Mouse (Mus musculus) activated CD4-positive, CD25-positive, alpha-beta regulatory T cell, adult 4 months (primary cell): ENCODE measurements around the gene Zdhhc15. TPM values are rescaled to one million over a fixed set of nuclear protein-coding genes. Genes with fewer than 3 reads are reported as not detected.
A peak's percentile ranks its signal among the peaks of the same experiment; 100 is the strongest.
"Not testable (repeated sequence)": the region's sequence is repeated elsewhere in the genome, so short reads cannot be mapped to it uniquely, and the experiment has no call there.

Experiments
- ATAC-seq: one replicate; pipeline ENCODE4 v1.8.0; 2017
- polyA plus RNA-seq, 2 experiments: library from polyadenylated mRNA; unstranded; fragments of 100-300 nt; shearing (Covaris generic); gene quantifications; one replicate each; pipeline ENCODE4 v1.2.1; 2017

Gene Zdhhc15
- 1 to 10 TPM; 6.6 TPM for polyA plus RNA-seq

DNA sequence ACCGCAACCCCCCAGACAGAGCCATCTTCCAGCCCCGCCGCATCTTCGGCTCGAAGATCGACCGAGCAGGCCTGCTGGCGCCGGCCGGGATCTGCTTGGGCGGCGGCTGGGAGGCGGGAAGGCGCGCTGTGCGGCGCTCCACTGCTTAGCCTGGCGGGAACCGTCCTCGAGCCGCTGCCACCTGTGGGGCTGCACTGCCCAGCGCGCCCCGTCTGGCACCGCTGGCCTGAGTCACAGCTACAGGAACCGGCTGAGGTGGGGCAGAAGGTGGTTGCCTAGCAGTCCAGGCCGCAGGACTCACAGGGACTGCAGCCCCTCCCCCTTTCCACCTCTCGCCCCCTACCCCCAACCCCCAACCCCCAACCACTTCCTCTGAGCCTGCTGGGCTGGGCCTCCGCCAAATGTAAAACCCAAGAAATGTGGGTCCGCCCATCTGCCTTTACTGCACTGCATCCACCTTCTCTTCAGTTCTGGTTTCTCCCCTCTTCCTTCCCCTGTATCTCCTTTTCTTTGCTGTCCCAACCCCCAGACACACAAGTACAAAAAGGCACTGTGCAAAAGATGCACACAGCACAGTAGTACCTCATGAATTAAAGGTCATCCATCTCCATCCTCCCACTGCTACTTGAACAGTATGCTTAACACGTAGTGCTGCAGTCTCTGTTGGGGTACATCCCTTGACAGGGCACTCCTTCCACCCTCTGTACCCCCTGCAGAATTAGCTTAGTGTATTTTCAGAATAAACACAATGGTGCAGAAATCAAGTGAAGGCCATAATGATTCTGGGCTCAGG is at the start of gene Zdhhc15:
Gene Zdhhc15 (minus strand): TSS at position 308 of the 793 bp plus-strand sequence.
- ATAC-seq = peak; percentile 79

DNA sequence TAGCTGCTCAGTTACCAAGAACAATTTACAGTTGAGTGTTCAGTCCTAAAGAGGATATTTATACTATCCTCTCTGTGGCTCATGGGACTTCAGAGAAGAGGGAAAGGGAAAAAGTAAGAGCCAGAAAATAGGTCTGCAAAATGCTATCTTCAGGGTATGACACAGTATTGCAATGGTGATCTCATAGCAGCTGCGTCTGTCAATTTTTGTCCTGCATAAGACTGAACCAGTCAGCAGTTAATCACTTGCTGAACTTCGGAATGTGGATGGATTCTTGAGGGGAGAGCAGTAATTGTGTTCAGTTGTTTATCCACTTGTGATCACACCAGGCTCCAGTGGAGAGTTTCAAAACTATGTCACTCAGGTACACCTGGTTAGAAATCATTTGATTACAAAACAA is 37.1 kb upstream of the Zdhhc15 start:
- ATAC-seq = no peak

DNA sequence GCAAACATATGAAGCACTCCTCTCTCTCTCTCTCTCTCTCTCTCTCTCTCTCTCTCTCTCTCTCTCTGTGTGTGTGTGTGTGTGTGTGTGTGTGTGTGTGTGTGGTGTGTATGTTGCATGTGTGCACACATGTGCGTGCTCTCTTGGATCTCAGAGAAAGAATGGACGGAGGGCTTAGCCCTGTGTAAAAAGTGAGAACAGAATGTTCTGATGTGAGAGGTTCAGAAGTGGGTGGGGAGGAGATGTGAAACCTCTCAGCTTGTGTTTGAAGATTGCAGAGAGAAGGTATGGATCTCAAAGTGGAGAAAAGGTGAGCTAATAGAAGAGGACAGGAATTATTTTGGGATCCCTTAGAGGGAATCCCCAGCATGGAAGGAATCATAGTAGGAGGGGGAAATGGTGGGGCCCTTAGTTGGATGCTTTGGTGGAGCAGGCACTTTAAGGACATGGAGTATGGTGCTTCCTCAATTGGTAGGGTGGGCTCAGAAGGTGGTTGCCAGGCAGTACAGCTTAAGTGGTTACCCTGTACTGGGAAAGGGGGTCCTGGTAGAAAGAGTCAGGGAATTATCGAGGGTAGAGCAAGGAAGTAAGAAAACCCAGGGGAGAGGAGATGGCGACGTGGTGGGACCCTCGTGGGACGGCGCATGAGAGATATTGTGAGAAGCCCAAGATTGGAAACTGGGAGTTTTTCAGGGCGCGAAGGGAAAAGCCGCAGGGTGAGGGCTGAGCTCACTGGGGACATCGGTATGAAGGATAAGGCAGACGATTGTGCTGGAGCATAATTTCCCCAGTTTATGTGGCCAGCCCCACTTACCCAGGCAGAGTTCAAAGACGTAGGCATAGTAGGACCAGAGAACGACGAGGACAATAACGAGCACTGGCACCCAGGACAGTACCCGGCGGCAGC is 761 bp downstream of the Zdhhc15 start:
- ATAC-seq = no peak

DNA sequence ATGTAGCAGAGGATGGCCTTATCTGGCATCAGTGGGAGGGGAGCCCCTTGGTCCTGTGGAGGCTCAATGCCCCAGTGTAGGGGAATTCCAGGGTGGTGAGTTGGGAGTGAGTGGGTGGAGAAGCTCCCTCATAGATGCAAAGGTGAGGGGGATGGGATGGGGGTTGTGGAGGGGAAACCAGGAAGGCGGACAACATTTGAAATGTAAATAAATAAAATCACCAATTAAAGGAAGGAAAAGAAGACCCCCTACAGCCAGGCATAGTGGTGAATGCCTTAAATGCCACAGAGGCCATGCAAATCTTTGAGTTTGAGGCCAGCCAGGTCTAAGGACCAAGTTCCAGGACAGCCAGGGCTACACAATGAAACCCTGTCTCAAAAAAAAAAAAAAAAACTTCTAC is 13.9 kb downstream of the Zdhhc15 start:
- no peak for ATAC-seq

DNA sequence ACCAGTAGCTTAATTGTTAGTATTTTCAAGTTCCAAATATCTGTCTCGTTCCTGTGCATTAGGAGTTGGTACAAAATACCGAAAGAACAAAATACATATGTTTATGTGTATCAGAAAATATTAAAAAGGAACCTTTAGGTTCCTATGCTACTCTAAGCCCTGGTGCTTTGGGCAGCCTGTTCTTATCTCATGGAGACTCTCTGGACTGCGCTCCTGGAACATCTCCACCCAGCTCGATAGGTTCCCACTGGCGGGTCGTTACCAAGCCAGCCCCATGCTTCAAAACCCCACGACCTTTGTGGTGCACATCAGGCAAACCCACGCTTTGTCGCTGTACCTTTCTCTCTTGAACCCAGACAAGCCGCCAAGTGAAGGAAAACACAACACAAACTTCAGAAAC is 58.3 kb downstream of the Zdhhc15 start:
- no peak for ATAC-seq

DNA sequence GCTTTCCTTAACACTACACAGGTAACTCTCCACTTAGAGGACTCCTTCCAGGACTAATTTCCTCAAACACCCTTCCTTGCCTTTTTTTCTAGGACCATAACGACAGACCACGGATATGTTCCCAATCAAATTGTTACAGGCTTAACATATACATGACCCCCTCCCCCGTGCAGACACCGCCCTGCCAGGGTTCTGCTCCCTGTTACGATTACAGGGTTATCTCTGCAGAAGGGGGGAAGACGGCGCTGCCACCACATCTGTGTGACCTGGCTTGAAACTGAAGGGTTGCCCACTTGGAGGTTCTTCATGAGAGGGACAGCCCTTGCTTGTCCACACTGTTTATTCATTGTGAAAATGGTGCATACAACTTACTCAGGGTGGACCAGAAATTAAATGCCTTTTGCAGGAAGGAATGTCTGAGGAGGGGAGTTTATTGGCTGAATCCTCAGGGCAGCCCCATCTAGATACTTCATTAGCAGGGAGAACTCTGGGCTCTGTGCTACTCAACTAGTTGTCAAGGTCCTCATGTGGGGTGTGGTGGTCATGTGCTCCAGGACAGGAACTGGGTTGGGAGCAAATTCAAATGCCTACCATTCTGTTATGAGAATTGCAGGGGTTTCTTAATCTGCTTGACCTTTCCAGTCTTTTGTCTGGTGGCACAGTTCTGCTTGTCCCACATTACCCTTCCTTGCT is 67.0 kb downstream of the Zdhhc15 start:
- ATAC-seq = not testable (repeated sequence)

DNA sequence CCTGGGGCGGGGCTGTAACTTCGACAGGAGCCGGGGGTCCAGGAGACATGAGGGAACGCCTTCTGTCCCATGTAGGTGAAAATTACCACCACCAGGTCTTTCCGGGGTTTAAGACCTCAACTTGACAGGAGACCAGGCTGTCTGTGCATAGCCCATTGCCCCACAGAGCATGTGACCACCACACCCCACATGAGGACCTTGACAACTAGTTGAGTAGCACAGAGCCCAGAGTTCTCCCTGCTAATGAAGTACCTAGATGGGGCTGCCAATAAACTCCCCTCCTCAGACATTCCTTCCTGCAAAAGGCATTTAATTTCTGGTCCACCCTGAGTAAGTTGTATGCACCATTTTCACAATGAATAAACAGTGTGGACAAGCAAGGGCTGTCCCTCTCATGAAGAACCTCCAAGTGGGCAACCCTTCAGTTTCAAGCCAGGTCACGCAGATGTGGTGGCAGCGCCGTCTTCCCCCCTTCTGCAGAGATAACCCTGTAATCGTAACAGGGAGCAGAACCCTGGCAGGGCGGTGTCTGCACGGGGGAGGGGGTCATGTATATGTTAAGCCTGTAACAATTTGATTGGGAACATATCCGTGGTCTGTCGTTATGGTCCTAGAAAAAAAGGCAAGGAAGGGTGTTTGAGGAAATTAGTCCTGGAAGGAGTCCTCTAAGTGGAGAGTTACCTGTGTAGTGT is 68.5 kb downstream of the Zdhhc15 start:
- not testable (repeated sequence) for ATAC-seq

DNA sequence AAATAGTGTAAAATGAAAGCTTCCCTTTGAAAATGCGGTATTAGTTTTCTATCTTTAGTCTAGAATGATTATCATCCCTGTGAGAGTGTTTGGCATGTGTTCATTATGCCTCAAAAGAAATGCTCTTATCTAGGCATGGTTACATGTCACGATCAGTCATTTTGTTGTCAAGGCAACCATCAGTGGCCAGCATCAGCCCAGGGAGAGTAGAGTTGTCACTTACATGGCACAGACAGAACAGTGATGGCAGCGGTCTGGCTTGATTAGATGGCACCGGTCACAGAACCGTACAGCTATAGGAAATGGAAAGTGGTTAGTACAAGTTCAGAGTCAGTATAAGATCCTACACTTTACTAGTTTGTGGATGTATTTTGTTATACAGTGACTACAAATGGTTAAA is 96.9 kb downstream of the Zdhhc15 start:
- ATAC-seq = no peak

DNA sequence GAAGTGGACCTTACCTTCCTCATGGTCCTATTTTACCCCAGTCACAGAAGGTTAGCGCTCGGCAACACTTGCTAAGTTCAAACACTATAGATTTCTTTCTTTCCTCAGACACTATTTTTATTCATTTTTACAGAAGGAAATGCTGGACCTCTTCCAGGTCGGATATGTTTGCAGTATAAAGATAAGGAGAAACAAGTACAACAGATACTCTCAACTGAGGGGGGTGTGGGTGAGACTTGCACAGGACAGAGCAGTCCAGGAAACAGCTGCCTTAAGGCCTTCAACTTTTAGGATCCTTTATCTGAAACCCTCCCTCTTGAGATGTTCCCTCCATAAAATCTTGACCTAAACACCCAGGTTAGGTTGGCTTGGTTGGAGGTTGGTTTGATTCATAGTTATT is 103.4 kb downstream of the Zdhhc15 start:
- no peak for ATAC-seq

DNA sequence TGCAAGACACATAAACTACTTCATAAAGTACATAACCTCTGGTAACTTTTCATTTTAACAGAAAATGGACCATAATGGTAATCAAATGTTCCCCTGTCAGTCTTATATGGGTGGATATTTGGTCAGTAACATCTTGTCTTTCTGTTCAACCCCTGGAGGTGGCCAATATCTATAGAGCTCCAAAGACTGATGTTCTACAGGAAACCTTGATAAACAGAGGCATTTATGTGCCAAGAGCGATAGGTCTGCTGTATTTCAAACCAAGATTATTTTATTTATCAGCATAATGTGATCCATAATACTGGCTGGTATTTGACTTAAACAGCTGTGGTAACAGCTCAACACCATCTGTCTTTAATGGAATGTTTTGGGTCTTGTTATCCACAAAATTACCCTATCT is 125.6 kb downstream of the Zdhhc15 start:
- no peak for ATAC-seq

DNA sequence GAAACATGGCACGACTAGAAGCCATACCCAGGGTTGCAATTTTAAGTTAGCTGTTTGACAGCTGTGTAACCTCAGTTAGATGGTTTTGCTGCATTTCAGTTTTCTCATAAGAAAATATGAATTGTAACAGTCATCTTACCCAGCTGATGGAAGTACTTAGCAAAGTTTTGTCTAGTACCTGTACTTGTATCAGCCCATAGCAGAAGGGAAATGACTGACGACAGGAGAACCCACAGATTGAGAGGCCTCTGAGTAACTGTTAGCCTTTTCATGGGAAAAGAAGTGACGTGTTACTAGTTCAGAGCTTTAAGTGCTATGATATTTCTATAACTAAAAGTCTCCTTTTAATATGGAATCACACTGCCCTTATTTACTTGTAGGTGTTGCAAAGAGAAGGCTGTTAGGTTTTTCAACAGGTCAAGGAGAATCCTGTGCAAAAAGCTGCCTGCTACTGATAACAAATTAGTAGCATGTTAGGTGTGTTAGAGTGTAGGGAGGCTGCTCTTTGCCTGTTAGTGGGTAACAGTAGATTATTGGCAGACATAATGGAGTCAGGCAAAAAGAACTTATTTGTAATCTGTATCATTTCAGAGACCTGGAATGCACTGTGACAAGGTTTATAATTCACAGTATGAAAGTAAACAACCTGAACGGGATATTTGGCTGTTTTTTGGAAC is 126.8 kb downstream of the Zdhhc15 start:
- ATAC-seq = no peak

DNA sequence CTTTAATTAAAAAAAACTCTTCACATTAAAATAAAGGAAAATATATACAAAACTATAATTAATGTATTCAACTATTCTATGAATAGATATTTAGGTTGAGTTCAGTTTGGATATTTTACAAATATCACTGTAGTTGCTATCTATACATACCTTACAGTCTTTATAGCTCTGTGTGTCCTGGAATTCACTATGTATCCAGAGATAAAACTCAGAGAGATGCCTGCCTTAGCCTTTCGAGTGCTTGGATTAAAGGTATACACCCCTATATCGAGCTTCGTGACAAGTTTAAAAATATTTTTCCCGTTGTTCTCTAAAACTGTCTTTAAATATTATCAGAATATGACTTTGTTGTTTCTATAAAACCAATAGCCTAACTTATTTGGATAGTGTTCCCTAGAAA is 128.2 kb downstream of the Zdhhc15 start:
- ATAC-seq = no peak

DNA sequence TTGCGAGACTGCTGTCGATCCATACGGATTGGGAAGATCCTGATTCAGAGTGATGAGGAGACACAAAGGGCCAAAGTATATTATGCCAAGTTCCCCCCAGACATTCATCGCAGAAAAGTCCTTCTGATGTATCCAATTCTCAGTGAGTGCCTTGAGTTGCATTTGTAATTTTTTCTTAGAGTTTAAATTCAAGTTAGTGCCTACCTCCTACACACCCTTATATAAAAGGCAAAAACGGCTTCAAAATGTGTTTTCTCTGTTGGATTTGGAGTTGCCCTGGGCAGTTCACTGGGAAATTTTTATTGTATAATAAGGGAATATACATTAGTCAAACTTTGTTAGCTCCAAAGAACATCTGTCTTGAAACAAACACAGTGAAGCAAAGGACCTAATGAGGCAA is 169.1 kb downstream of the Zdhhc15 start:
- no peak for ATAC-seq

DNA sequence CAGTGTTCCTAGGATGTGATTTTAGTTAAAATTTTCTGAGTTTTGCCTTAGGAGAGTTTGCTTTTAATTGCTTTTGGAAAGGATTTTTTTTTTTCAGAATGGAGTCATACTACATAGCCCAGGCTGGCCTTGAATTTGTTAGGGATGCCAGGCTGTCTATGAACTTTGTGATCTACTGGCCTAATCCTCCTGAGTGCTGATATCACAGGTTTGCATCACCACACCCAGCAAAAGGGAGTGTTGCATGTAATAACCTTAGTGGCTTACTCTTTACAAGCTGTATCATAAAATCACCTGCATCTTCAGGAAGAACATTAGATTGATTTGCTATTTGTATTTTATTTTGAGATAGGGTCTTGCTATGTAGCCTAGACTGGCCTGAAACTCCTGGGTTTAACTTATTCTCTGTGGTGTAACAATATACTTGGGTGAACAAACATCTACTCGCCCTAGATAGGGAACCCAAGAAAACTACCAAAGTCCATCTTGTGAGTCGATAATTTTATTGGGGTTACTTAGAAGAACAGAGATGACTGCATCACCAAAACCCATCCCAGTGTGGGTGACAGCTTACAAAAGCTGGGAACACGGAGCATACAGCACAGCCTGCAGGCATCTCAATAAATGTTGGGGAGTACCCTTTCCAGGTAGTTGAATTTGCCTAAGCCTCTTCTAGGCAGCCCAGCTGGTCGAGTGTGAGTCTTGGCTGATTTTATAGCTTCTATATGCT is 181.1 kb downstream of the Zdhhc15 start:
- no peak for ATAC-seq

DNA sequence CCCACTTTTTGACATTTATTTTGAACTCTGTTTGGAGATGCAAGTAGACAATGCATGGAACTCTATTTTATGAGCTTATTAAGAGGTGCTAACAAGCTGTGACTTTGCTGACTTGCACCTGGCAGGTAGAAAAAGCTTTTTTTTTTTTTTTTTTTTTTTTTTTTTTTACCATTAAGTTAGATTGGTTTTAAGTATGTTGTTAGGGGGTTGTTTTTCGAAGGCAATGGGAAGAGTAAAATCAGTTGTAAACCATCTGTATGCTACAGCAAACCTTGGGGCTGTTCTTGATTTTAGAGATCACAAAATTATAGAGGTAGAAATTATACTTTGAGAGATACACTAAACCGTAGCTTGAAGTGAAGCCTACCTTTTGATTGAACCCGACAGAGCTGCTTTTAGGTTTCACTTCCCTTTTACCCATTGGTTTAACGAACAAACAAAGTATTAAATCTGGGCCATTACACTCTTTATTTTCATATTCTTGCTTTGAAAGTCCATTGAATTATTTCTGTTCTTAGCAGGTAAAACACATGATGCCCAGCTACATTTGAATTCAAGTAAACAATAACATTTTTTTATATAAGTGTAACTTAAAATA is 181.9 kb downstream of the Zdhhc15 start:
- no peak for ATAC-seq

DNA sequence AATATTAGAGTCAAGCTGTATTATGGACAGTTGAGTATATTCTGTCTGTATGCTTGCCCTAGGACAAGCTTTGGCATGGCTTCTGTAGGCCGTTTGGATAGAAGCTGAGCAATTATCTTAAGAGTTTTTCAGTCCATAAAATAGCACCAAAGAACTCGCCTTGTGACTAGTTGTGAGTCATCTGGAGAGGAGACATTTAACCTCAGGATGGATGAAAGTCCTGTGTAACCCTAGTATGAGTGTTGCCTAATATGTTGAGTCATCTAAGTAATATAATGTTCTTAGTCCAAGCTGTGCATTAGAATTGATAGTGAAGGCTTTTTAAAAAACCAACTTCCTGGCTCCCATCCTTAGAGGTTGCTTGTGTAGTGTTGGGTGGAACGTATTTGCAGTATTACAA is 182.8 kb downstream of the Zdhhc15 start:
- peak; percentile 18 for ATAC-seq
